Comparison of ENCODE assay signal across 26 mouse cellular contexts in the genomic region with DNA sequence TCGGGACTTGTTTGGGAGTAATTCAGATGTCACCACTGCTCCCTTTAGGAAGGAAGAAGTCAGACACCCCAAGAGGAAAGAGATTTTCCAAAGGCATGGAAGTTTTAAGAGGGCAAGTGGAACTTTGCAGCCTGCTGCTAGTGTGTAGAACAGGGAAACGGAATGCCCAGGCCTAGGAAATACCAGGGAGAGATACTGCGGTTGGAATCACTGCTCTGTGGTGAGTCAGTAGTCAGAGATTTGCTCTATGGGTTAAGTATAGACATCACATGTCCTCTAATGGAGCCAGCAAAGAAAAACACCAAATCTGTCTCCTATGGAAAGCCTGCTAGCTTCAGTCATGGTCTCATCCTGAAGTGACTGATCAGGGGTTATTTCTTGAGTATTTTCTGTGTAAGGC. TPM values are rescaled to one million over a fixed set of nuclear protein-coding genes. Genes with fewer than 3 reads are reported as not detected.
DNase-seq lines count a peak whose midpoint lies in the region; ATAC-seq and TF ChIP-seq lines count a peak whose summit lies in the region.
"Had no signal": no experiment of that assay in that cellular context is flagged by ENCODE, and none has a peak within 500 bp of the region (broad histone marks: within the 10 kb centered on the region; RNA-seq: fewer than 3 reads in every experiment).

No protein-coding gene starts in this region.

- H3K4me2 ChIP-seq in heart, postnatal 0 days (ENCODE audit: low read depth, low read length) = no peak overlapping the region
- H3K4me2 ChIP-seq: embryonic facial prominence, embryonic 12.5 days; forebrain, embryonic 13.5 days; forebrain, embryonic 15.5 days had no signal

- 38% methylated on average over 3 of the region's 3 CpGs for WGBS in heart, postnatal 0 days
- 52% methylated on average over 3 of the region's 3 CpGs for WGBS in heart, adult 2 months

- no peak overlapping the region for H3K27ac ChIP-seq in heart, postnatal 0 days (ENCODE audit: low read depth)
- H3K27ac ChIP-seq in heart, adult 2 months = no peak overlapping the region
- H3K27ac ChIP-seq in embryonic fibroblast, embryonic 13.5 days (ENCODE audit: insufficient read depth, low read length) = 0 out of 2 replicates have a peak overlapping the region, but pooled peaks have one; percentile 4
- H3K27ac ChIP-seq: embryonic facial prominence, embryonic 10.5 days; embryonic facial prominence, embryonic 12.5 days; forebrain, embryonic 10.5 days; forebrain, embryonic 13.5 days; forebrain, embryonic 15.5 days had no signal

- TF ChIP-seq POLR2A in heart, adult 2 months (IDR thresholded peaks at IDR 0.05; ENCODE audit: insufficient read depth, low read depth, low read length) = no peak
- TF ChIP-seq POLR2A in embryonic fibroblast, embryonic 13.5 days (IDR thresholded peaks at IDR 0.05; ENCODE audit: low read depth, low read length) = no peak

- peak; percentile 69 for ATAC-seq in heart, postnatal 0 days (ENCODE audit: insufficient read depth, low read depth)
- ATAC-seq in CD4-positive, CD25-positive, alpha-beta regulatory T cell, adult 4 months = no peak
- ATAC-seq: forebrain, embryonic 13.5 days; forebrain, embryonic 15.5 days; forebrain, postnatal 0 days had no signal

- intact Hi-C loops in heart, adult 2 months (cut with DNase I) = no loop called here

- 0 out of 2 replicates have a peak, but pooled peaks cover 5% of the 10 kb centered on the region for H3K4me1 ChIP-seq in heart, postnatal 0 days (ENCODE audit: control insufficient read depth, insufficient read depth)
- peaks cover 2% of the 10 kb centered on the region; the same call in 1 of the 2 replicates for H3K4me1 ChIP-seq in heart, adult 2 months (ENCODE audit: control insufficient read depth, insufficient read depth, low read length)
- peaks cover 5% of the 10 kb centered on the region for H3K4me1 ChIP-seq in embryonic fibroblast, embryonic 13.5 days (ENCODE audit: control insufficient read depth, insufficient read depth, low read length)
- H3K4me1 ChIP-seq: embryonic facial prominence, embryonic 10.5 days; embryonic facial prominence, embryonic 12.5 days; forebrain, embryonic 10.5 days; forebrain, embryonic 13.5 days; forebrain, embryonic 15.5 days had no signal

- no peaks in the 10 kb centered on the region for H3K27me3 ChIP-seq in heart, postnatal 0 days (ENCODE audit: control insufficient read depth, insufficient read depth, low read length)
- no peaks in the 10 kb centered on the region for H3K27me3 ChIP-seq in heart, adult 2 months (ENCODE audit: control insufficient read depth, insufficient read depth, low read length)
- H3K27me3 ChIP-seq: embryonic facial prominence, embryonic 12.5 days; forebrain, embryonic 13.5 days; forebrain, embryonic 15.5 days had no signal

- TF ChIP-seq EP300 in heart, postnatal 0 days (IDR thresholded peaks at IDR 0.05; ENCODE audit: low read depth) = no peak
- no peak for TF ChIP-seq EP300 in heart, adult 2 months (IDR thresholded peaks at IDR 0.05; ENCODE audit: insufficient read depth, low read depth, low read length)

- no peaks in the 10 kb centered on the region for H3K36me3 ChIP-seq in heart, postnatal 0 days (replicated peaks; ENCODE audit: control insufficient read depth, insufficient read depth, low read length)
- H3K36me3 ChIP-seq in heart, adult 2 months (ENCODE audit: control insufficient read depth, insufficient read depth, low read length) = no peaks in the 10 kb centered on the region
- H3K36me3 ChIP-seq: embryonic facial prominence, embryonic 10.5 days; embryonic facial prominence, embryonic 12.5 days; forebrain, embryonic 10.5 days; forebrain, embryonic 15.5 days; G1E had no signal

- no peak for TF ChIP-seq CTCF in heart, postnatal 0 days (IDR thresholded peaks at IDR 0.05; ENCODE audit: low read depth)
- TF ChIP-seq CTCF in heart, adult 2 months (IDR thresholded peaks at IDR 0.05) = no peak
- TF ChIP-seq CTCF in embryonic fibroblast, embryonic 13.5 days (IDR thresholded peaks at IDR 0.05; ENCODE audit: borderline replicate concordance, insufficient read depth, low read length) = no peak

- no peaks in the 10 kb centered on the region for H3K79me2 ChIP-seq in heart, adult 2 months (replicated peaks; ENCODE audit: control insufficient read depth, insufficient read depth, low read length)

- H3K9me3 ChIP-seq in heart, postnatal 0 days (replicated peaks; ENCODE audit: control insufficient read depth, low read length) = no peaks in the 10 kb centered on the region
- H3K9me3 ChIP-seq: embryonic facial prominence, embryonic 10.5 days; embryonic facial prominence, embryonic 12.5 days; forebrain, embryonic 10.5 days; forebrain, embryonic 13.5 days; forebrain, embryonic 15.5 days; G1E had no signal

- no peak overlapping the region for H3K4me3 ChIP-seq in heart, postnatal 0 days (ENCODE audit: low read depth, low read length)
- no peak overlapping the region for H3K4me3 ChIP-seq in heart, adult 2 months
- H3K4me3 ChIP-seq in embryonic fibroblast, embryonic 13.5 days (ENCODE audit: insufficient read depth, low read length) = no peak overlapping the region
- H3K4me3 ChIP-seq: embryonic facial prominence, embryonic 10.5 days; embryonic facial prominence, embryonic 12.5 days; erythroblast, embryonic 14.5 days; forebrain, embryonic 10.5 days; forebrain, embryonic 13.5 days; forebrain, embryonic 15.5 days had no signal

- DNase-seq in heart, postnatal 0 days (ENCODE audit: low spot score) = no peak
- DNase-seq in heart, adult 2 months = no peak
- DNase-seq in ES-CJ7 (ENCODE audit: low read depth, low spot score) = peak; percentile 15
- peak; percentile 35 for DNase-seq in R1 (ENCODE audit: low read depth, low spot score)
- no peak for DNase-seq in cerebellum, adult 11 months
- no peak for DNase-seq in thymus, postnatal 25 days
- DNase-seq: adrenal gland, adult 2 months; adrenal gland, postnatal 10 days; adrenal gland, postnatal 25 days; B cell, adult 2 months; cerebellum, adult 11-12 months; cerebellum, adult 2 months; cerebellum, adult 9-10 months; cerebellum, postnatal 10 days; cerebellum, postnatal 25 days; forebrain, postnatal 0 days had no signal

- H3K9ac ChIP-seq in heart, postnatal 0 days (replicated peaks; ENCODE audit: low read depth, low read length) = no peak overlapping the region
- no peak overlapping the region for H3K9ac ChIP-seq in heart, adult 2 months (ENCODE audit: low read depth, low read length)
- H3K9ac ChIP-seq: embryonic facial prominence, embryonic 12.5 days; forebrain, embryonic 13.5 days; forebrain, embryonic 15.5 days; forebrain, postnatal 0 days had no signal

RNA-seq across cellular contexts. Expression of gene Cdrt4, which starts 10.8 kb away (rescaled TPM):
- total RNA-seq in heart, postnatal 0 days (2014; rRNA removed; ENCODE audit: low replicate concordance) = not detected in 2 replicates
- 0.16 TPM in 1 of 2 replicates, not detected in the other for polyA plus RNA-seq in heart, postnatal 0 days (2015; fragmentation: Nextera tagmentation; extraction: Ambion mirVana)
- not detected for total RNA-seq in heart, adult 2 months (2021)
- 1.4 TPM in 1 of 2 replicates, not detected in the other for polyA plus RNA-seq in heart, adult 2 months (2012; rRNA removed)
- polyA plus RNA-seq in embryonic fibroblast, embryonic 13.5 days (2011; ENCODE audit: insufficient read length, low read depth, missing spikeins) = not detected in 2 replicates
- not detected for polyA plus RNA-seq in CD4-positive, CD25-positive, alpha-beta regulatory T cell, adult 4 months (2017; shearing (Covaris generic))
- total RNA-seq: adrenal gland, adult 2 months; adrenal gland, postnatal 10 days; adrenal gland, postnatal 25 days; forebrain, postnatal 0 days had no signal
- polyA plus RNA-seq: cortical plate, adult 2 months; erythroblast, embryonic 14.5 days; forebrain, embryonic 10.5 days; forebrain, embryonic 13.5 days; forebrain, embryonic 15.5 days; forebrain, postnatal 0 days; G1E had no signal

Comparison
In these comparisons a context has a peak if more than half of its experiments do, and no peak if none do; other contexts are left out.
1. DNase-seq: peak in ES-CJ7 (single experiment) and R1 (single experiment); none in heart, postnatal 0 days (single experiment), heart, adult 2 months (0 of 2), cerebellum, adult 11 months (single experiment) and thymus, postnatal 25 days (single experiment).